Mouse (Mus musculus): Measurements from ENCODE around the gene Tada2b. TPM values are rescaled to one million over a fixed set of nuclear protein-coding genes. Genes with fewer than 3 reads are reported as not detected.

Tada2b gene
- polyA plus RNA-seq (2012; rRNA removed) (11.0 and 12.1 TPM in 2 replicates), polyA plus RNA-seq (2014; fragmentation: Nextera tagmentation; extraction: Ambion mirVana) (3.7 and 4.6 TPM in 2 replicates)

DNA sequence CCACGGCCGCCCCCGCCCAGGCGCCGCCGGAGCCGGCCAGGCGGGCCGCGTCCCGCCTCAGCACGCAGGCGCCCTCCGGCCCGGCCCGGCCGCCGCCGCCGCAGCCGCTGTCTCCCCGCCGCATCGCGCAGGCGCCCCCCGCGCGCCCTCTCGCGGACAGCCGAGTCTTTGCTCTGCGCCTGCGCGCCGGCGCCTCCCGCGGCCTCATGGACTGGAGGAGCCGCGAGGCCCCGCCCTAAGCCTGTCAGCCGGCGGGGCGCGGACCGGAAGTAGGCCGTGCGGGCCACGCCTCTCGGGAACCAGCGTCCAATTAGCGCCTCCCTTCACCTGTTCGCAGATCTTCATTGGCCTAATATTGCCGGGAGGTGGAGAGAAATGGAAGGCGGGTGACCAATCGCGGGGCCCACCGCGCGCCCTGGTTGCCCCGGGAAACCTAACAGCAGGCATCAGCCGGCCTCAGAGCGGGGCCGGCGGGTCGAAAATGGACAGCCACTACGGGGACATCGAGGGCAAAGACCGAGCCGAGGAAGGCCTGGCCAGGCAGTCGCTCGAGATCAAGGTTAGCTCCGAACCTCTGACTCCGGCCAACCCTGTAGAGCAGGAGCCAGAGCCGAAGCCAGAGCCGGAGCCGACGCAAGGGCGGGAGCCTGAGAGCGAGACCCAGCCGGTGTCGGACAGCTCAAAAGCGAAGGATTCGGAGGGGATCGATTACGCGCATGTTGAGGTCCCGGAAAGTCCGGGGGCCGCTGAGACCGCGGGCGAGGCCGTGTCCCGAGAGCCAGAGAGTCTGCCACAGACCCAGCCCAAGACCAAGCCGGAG, at the start of gene Tada2b, which contains the start of gene Ccdc96:
Gene Tada2b, minus strand, starts transcription at position 115 of the 820 bp plus-strand sequence.
Gene Ccdc96, plus strand, starts transcription at position 418 of the 820 bp plus-strand sequence.
- H3K4me3 ChIP-seq (replicated peaks; ENCODE audit: low read length) = peak within 1 kb of the TSS; percentile 89
- WGBS = under 1% methylated on average over 66 of the region's 97 CpGs
- H3K9me3 ChIP-seq (ENCODE audit: control insufficient read depth, low read length) = no peaks in the 10 kb centered on the region
- H3K4me2 ChIP-seq (replicated peaks; ENCODE audit: low read depth, low read length, severe bottlenecking) = peak within 1 kb of the TSS; percentile 91
- H3K36me3 ChIP-seq (ENCODE audit: control insufficient read depth, insufficient read depth, low read length) = no peaks in the 10 kb centered on the region
- H3K9ac ChIP-seq (ENCODE audit: low read depth, low read length, severe bottlenecking) = peak within 1 kb of the TSS; percentile 77
- peak; percentile 99 for DNase-seq (ENCODE audit: low spot score)
- no peak for TF ChIP-seq POLR2A (IDR thresholded peaks at IDR 0.05; ENCODE audit: borderline replicate concordance, extremely low read depth, insufficient read depth, insufficient read length)
- H3K4me1 ChIP-seq (ENCODE audit: control insufficient read depth, insufficient read depth, low read length) = peaks cover 15% of the 10 kb centered on the region
- peak; percentile 99 for ATAC-seq (ENCODE audit: low FRiP score, low read depth)
- H3K27me3 ChIP-seq (ENCODE audit: control insufficient read depth, insufficient read depth, low read length) = peaks cover 16% of the 10 kb centered on the region
- H3K27ac ChIP-seq (replicated peaks; ENCODE audit: low read depth, low read length) = 0 out of 2 replicates have a peak within 1 kb of the TSS, but pooled peaks have one; percentile 39

DNA sequence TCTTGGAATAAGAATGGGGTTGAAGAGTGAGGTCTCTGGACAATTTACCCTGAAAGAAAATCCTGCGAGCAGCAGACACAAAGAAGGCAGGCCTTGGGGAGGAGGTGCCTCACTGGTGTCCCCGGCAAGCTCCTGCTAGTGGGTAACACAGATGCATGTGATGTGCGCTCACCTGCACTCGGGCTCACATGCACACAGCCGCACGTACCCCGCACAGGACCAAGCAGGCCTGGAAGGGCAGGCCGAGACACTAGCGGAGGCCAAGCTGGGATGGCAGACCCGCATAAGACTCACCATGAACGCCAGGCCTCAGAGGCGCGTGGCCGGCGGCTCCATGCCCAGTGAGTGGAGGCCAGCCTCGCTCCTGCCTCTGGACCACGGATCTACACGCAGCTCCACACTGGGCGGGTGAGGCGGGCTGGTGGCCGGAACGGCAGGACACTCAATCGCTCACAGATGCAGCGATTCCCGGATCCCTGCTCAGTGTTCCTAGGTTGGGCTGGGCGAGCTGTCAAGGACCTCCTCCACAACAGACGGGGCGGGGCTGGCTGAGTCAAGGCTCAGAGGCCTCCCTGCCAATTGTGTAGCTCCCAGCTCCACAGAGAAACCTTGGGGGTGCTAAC, 46.2 kb upstream of the Tada2b start:
- Histone ChIP-seq H3K4me2 (replicated peaks; ENCODE audit: low read depth, low read length, severe bottlenecking) (peak overlapping the region; percentile 74), H3K9ac (ENCODE audit: low read depth, low read length, severe bottlenecking) (peak overlapping the region; percentile 83), H3K4me1 (ENCODE audit: control insufficient read depth, insufficient read depth, low read length) (peaks cover 10% of the 10 kb centered on the region; the same call in 1 of the 2 replicates), H3K4me3 (replicated peaks; ENCODE audit: low read length) (peak overlapping the region; percentile 76), H3K27me3 (ENCODE audit: control insufficient read depth, insufficient read depth, low read length) (no peaks in the 10 kb centered on the region), H3K36me3 (ENCODE audit: control insufficient read depth, insufficient read depth, low read length) (peaks cover 5% of the 10 kb centered on the region; the same call in 1 of the 2 replicates), H3K9me3 (ENCODE audit: control insufficient read depth, low read length) (no peaks in the 10 kb centered on the region), H3K27ac (replicated peaks; ENCODE audit: low read depth, low read length) (peak overlapping the region; percentile 56; the same call in 1 of the 2 replicates)
- ATAC-seq (ENCODE audit: low FRiP score, low read depth) (peak; percentile 96), DNase-seq (ENCODE audit: low spot score) (peak; percentile 97)
- 0 out of 2 replicates have a peak, but pooled peaks have one; percentile 36 for TF ChIP-seq POLR2A (IDR thresholded peaks at IDR 0.05; ENCODE audit: borderline replicate concordance, extremely low read depth, insufficient read depth, insufficient read length)
- WGBS = 0% methylated on average over 25 of the region's 28 CpGs

GRCm38 (mm10) chr5:36529698-36530097, 45.6 kb upstream of the Tada2b start:
- TF ChIP-seq POLR2A (IDR thresholded peaks at IDR 0.05; ENCODE audit: borderline replicate concordance, extremely low read depth, insufficient read depth, insufficient read length) = no peak
- Histone ChIP-seq H3K9ac (ENCODE audit: low read depth, low read length, severe bottlenecking) (peak overlapping the region; percentile 83), H3K36me3 (ENCODE audit: control insufficient read depth, insufficient read depth, low read length) (peaks cover 5% of the 10 kb centered on the region; the same call in 1 of the 2 replicates), H3K4me2 (replicated peaks; ENCODE audit: low read depth, low read length, severe bottlenecking) (peak overlapping the region; percentile 74), H3K9me3 (ENCODE audit: control insufficient read depth, low read length) (no peaks in the 10 kb centered on the region), H3K4me3 (replicated peaks; ENCODE audit: low read length) (peak overlapping the region; percentile 76), H3K4me1 (ENCODE audit: control insufficient read depth, insufficient read depth, low read length) (peaks cover 10% of the 10 kb centered on the region; the same call in 1 of the 2 replicates), H3K27me3 (ENCODE audit: control insufficient read depth, insufficient read depth, low read length) (no peaks in the 10 kb centered on the region), H3K27ac (replicated peaks; ENCODE audit: low read depth, low read length) (peak overlapping the region; percentile 56; the same call in 1 of the 2 replicates)
- DNase-seq (ENCODE audit: low spot score) (no peak), ATAC-seq (ENCODE audit: low FRiP score, low read depth) (no peak)
- WGBS = 5% methylated on average over 5 of the region's 5 CpGs

- DNase-seq (ENCODE audit: low spot score) (no peak), ATAC-seq (ENCODE audit: low FRiP score, low read depth) (no peak)
- Histone ChIP-seq H3K4me1 (ENCODE audit: control insufficient read depth, insufficient read depth, low read length) (peaks cover 10% of the 10 kb centered on the region; the same call in 1 of the 2 replicates), H3K4me2 (replicated peaks; ENCODE audit: low read depth, low read length, severe bottlenecking) (no peak overlapping the region), H3K36me3 (ENCODE audit: control insufficient read depth, insufficient read depth, low read length) (peaks cover 25% of the 10 kb centered on the region), H3K4me3 (replicated peaks; ENCODE audit: low read length) (no peak overlapping the region), H3K9ac (ENCODE audit: low read depth, low read length, severe bottlenecking) (no peak overlapping the region), H3K27me3 (ENCODE audit: control insufficient read depth, insufficient read depth, low read length) (no peaks in the 10 kb centered on the region), H3K27ac (replicated peaks; ENCODE audit: low read depth, low read length) (no peak overlapping the region), H3K9me3 (ENCODE audit: control insufficient read depth, low read length) (no peaks in the 10 kb centered on the region)
- 84% methylated on average over 2 of the region's 2 CpGs for WGBS
- TF ChIP-seq POLR2A (IDR thresholded peaks at IDR 0.05; ENCODE audit: borderline replicate concordance, extremely low read depth, insufficient read depth, insufficient read length) = no peak
Observed at GRCm38 (mm10) chr5:36526921-36527320, 42.8 kb upstream of the Tada2b start.

DNA sequence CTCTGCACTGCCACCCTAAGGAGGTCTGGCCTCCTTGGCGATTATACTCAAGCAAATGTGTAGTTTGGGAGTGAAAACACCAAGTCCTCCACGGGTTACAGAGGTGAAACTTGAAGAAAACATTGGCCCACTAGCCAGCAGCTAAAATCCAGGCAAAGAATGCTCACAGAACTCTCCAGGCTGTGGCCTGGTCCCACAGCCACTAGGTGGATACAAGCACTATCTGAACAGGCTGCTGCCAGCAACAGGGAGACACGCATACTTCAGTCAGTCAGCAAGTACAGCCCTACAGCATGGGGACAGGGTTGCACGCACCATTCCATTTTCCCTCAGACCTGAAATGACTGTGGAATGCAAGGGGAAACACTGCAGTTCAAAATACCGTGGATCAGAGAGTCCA, 42.2 kb upstream of the Tada2b start:
- DNase-seq (ENCODE audit: low spot score) (no peak), ATAC-seq (ENCODE audit: low FRiP score, low read depth) (no peak)
- H3K27ac ChIP-seq (replicated peaks; ENCODE audit: low read depth, low read length) = no peak overlapping the region
- no peak for TF ChIP-seq POLR2A (IDR thresholded peaks at IDR 0.05; ENCODE audit: borderline replicate concordance, extremely low read depth, insufficient read depth, insufficient read length)
- no peak overlapping the region for H3K4me3 ChIP-seq (replicated peaks; ENCODE audit: low read length)
- peaks cover 10% of the 10 kb centered on the region; the same call in 1 of the 2 replicates for H3K4me1 ChIP-seq (ENCODE audit: control insufficient read depth, insufficient read depth, low read length)
- H3K27me3 ChIP-seq (ENCODE audit: control insufficient read depth, insufficient read depth, low read length) = no peaks in the 10 kb centered on the region
- H3K36me3 ChIP-seq (ENCODE audit: control insufficient read depth, insufficient read depth, low read length) = peaks cover 31% of the 10 kb centered on the region
- H3K9ac ChIP-seq (ENCODE audit: low read depth, low read length, severe bottlenecking) = no peak overlapping the region
- WGBS = 79% methylated on average over 5 of the region's 5 CpGs
- no peaks in the 10 kb centered on the region for H3K9me3 ChIP-seq (ENCODE audit: control insufficient read depth, low read length)
- H3K4me2 ChIP-seq (replicated peaks; ENCODE audit: low read depth, low read length, severe bottlenecking) = no peak overlapping the region

All from limb, embryonic 14.5 days (tissue).